Mouse (Mus musculus) macrophage (primary cell): ENCODE results near the gene Becn1. TPM values are rescaled to one million over a fixed set of nuclear protein-coding genes. Genes with fewer than 3 reads are reported as not detected.
"Not testable (repeated sequence)": the region's sequence is repeated elsewhere in the genome, so short reads cannot be mapped to it uniquely, and the experiment has no call there.

Experiments
- H3K27ac ChIP-seq: fragments of 350-480 bp; formaldehyde crosslinking; 2 replicates; pipeline ENCODE4 v1.9.0; 2021
- H3K36me3 ChIP-seq: fragments of 350-480 bp; formaldehyde crosslinking; 2 replicates; pipeline ENCODE4 v1.9.0; 2021; ENCODE audit errors: inconsistent target
- H3K4me3 ChIP-seq: fragments of 350-480 bp; formaldehyde crosslinking; 2 replicates; pipeline ENCODE4 v1.9.0; 2021; ENCODE audit errors: inconsistent target
- H3K79me2 ChIP-seq: fragments of 350-480 bp; formaldehyde crosslinking; 2 replicates; pipeline ENCODE4 v1.9.0; 2021; ENCODE audit errors: inconsistent target
- WGBS: methylation state at CpG from one replicate; pipeline ENCODE4 v1.1.7; 2026; ENCODE audit warnings: inconsistent platforms; ENCODE audit not compliant: missing documents; 5-methylcytosine and 5-hydroxymethylcytosine counted together
- polyA plus RNA-seq: library from polyadenylated mRNA; stranded (reverse); fragments of 250-400 nt; gene quantifications from 3 replicates; pipeline ENCODE4 v1.2.4, GENCODE M21; 2018; ENCODE audit warnings: inconsistent platforms

The Becn1 gene
- polyA plus RNA-seq, 1 experiment from 2014 or later = 89.3 TPM

- WGBS = 90% methylated on average over 6 of the region's 6 CpGs
- Histone ChIP-seq H3K27ac (no peak overlapping the region), H3K4me3 (no peak overlapping the region), H3K36me3 (peaks cover 10% of the 10 kb centered on the region; the same call in 1 of the 2 replicates), H3K79me2 (no peaks in the 10 kb centered on the region)
Measured at GRCm38 (mm10) chr11:101328941-101329635, 27.0 kb upstream of the Becn1 start.

- 74% methylated on average over 3 of the region's 3 CpGs for WGBS
- no peak overlapping the region for H3K27ac ChIP-seq
- no peaks in the 10 kb centered on the region for H3K79me2 ChIP-seq
- H3K36me3 ChIP-seq = peaks cover 28% of the 10 kb centered on the region
- no peak overlapping the region for H3K4me3 ChIP-seq
Measured at GRCm38 (mm10) chr11:101327311-101327710, 25.2 kb upstream of the Becn1 start.

- WGBS = 94% methylated on average over 11 of the region's 11 CpGs
- H3K4me3 ChIP-seq = no peak overlapping the region
- peaks cover 40% of the 10 kb centered on the region for H3K36me3 ChIP-seq
- no peaks in the 10 kb centered on the region for H3K79me2 ChIP-seq
- no peak overlapping the region for H3K27ac ChIP-seq
Measured at GRCm38 (mm10) chr11:101326147-101326546, 24.1 kb upstream of the Becn1 start.

- H3K36me3 ChIP-seq = peaks cover 49% of the 10 kb centered on the region
- 96% methylated on average over 9 of the region's 11 CpGs for WGBS
- not testable (repeated sequence) for H3K27ac ChIP-seq, H3K79me2 ChIP-seq, H3K4me3 ChIP-seq
Measured at GRCm38 (mm10) chr11:101325201-101325600, 23.1 kb upstream of the Becn1 start.

GRCm38 (mm10) chr11:101324763-101325162, 22.7 kb upstream of the Becn1 start, which contains the start of gene Aoc2:
TSS of gene Aoc2 (plus strand) at chr11:101325063.
- WGBS = 89% methylated on average over 5 of the region's 5 CpGs
- no peaks in the 10 kb centered on the region for H3K79me2 ChIP-seq
- no peak within 1 kb of the TSS for H3K27ac ChIP-seq
- H3K4me3 ChIP-seq = no peak within 1 kb of the TSS
- H3K36me3 ChIP-seq = peaks cover 53% of the 10 kb centered on the region

- no peak overlapping the region for H3K4me3 ChIP-seq
- H3K79me2 ChIP-seq = peaks cover 6% of the 10 kb centered on the region
- H3K36me3 ChIP-seq = peaks cover 65% of the 10 kb centered on the region
- 34% methylated on average over 4 of the region's 4 CpGs for WGBS
- no peak overlapping the region for H3K27ac ChIP-seq
Measured at GRCm38 (mm10) chr11:101323609-101324008, 21.5 kb upstream of the Becn1 start.

- H3K4me3 ChIP-seq = peak overlapping the region; percentile 97
- peak overlapping the region; percentile 32 for H3K27ac ChIP-seq
- peaks cover 31% of the 10 kb centered on the region for H3K79me2 ChIP-seq
- H3K36me3 ChIP-seq = peaks cover 29% of the 10 kb centered on the region
- 2% methylated on average over 16 of the region's 17 CpGs for WGBS
Measured at GRCm38 (mm10) chr11:101316501-101316917, 14.4 kb upstream of the Becn1 start.

- Histone ChIP-seq H3K4me3 (peak within 1 kb of the TSS; percentile 97), H3K36me3 (peaks cover 22% of the 10 kb centered on the region), H3K27ac (peak within 1 kb of the TSS; percentile 65), H3K79me2 (peaks cover 31% of the 10 kb centered on the region)
- WGBS = under 1% methylated on average over 54 of the region's 62 CpGs
Measured at GRCm38 (mm10) chr11:101315665-101316500, 13.8 kb upstream of the Becn1 start, which contains the start of gene Psme3. TSS of gene Psme3 (plus strand) at chr11:101316213.

- peaks cover 31% of the 10 kb centered on the region for H3K79me2 ChIP-seq
- peaks cover 15% of the 10 kb centered on the region for H3K36me3 ChIP-seq
- H3K4me3 ChIP-seq = peak overlapping the region; percentile 97
- H3K27ac ChIP-seq = peak overlapping the region; percentile 65
- WGBS = 91% methylated on average over 5 of the region's 8 CpGs
Measured at GRCm38 (mm10) chr11:101315082-101315650, 13.1 kb upstream of the Becn1 start.

- 94% methylated on average over 1 of the region's 1 CpGs for WGBS
- H3K36me3 ChIP-seq = peaks cover 9% of the 10 kb centered on the region
- no peak overlapping the region for H3K27ac ChIP-seq
- no peak overlapping the region for H3K4me3 ChIP-seq
- H3K79me2 ChIP-seq = peaks cover 31% of the 10 kb centered on the region
Measured at GRCm38 (mm10) chr11:101314567-101314966, 12.5 kb upstream of the Becn1 start.

GRCm38 (mm10) chr11:101312150-101312549, 10.1 kb upstream of the Becn1 start:
- H3K27ac ChIP-seq = no peak overlapping the region
- no peaks in the 10 kb centered on the region for H3K36me3 ChIP-seq
- H3K4me3 ChIP-seq = no peak overlapping the region
- peaks cover 10% of the 10 kb centered on the region for H3K79me2 ChIP-seq
- WGBS = 51% methylated on average over 3 of the region's 3 CpGs

- WGBS = 69% methylated on average over 3 of the region's 3 CpGs
Measured at GRCm38 (mm10) chr11:101311083-101311482, 9.0 kb upstream of the Becn1 start.

GRCm38 (mm10) chr11:101307744-101308143, 5.7 kb upstream of the Becn1 start:
- Histone ChIP-seq H3K4me3 (no peak overlapping the region), H3K27ac (no peak overlapping the region), H3K36me3 (no peaks in the 10 kb centered on the region), H3K79me2 (no peaks in the 10 kb centered on the region)
- WGBS = 61% methylated on average over 5 of the region's 5 CpGs

More at GRCm38 (mm10) chr11:101311083-101311482, 9.0 kb upstream of the Becn1 start:
- H3K79me2 ChIP-seq = no peaks in the 10 kb centered on the region
- no peak overlapping the region for H3K27ac ChIP-seq
- no peaks in the 10 kb centered on the region for H3K36me3 ChIP-seq
- H3K4me3 ChIP-seq = no peak overlapping the region

GRCm38 (mm10) chr11:101301299-101302003, 635 bp downstream of the Becn1 start:
- WGBS = 9% methylated on average over 23 of the region's 26 CpGs
- peaks cover 56% of the 10 kb centered on the region for H3K79me2 ChIP-seq
- peaks cover 36% of the 10 kb centered on the region for H3K36me3 ChIP-seq
- peak overlapping the region; percentile 59 for H3K27ac ChIP-seq
- H3K4me3 ChIP-seq = peak overlapping the region; percentile 100
